ENCODE assay signal across 13 mouse cellular contexts in the genomic region with DNA sequence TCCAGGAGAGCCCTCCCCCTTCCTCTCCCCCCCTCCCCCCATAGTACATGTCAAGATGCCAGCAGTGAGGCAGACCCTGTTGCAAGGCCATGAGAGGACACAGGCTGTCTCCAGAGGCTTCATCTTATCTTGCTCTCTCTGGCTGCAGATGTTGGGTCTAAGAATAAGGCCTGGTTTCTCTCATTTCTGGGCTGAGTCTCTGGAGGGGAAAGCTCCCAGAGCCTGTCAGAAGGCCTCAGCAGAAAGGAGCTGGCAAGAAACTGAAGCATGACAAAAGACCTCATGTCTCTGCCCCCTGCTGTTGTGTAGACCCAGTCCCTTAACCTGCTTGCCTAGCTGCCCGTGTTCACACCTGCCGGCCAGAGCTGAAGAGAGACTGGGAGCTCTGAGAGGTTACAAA. TPM values are rescaled to one million over a fixed set of nuclear protein-coding genes. Genes with fewer than 3 reads are reported as not detected.
A peak's percentile ranks its signal among the peaks of the same experiment; 100 is the strongest.
DNase-seq lines count a peak whose midpoint lies in the region; ATAC-seq and TF ChIP-seq lines count a peak whose summit lies in the region.
"Had no signal": no experiment of that assay in that cellular context is flagged by ENCODE, and none has a peak within 500 bp of the region (broad histone marks: within the 10 kb centered on the region; RNA-seq: fewer than 3 reads in every experiment).

No protein-coding gene starts in this region.

- H3K9ac ChIP-seq in intestine, embryonic 14.5 days (ENCODE audit: low read length): no peak overlapping the region
- H3K9ac ChIP-seq in intestine, postnatal 0 days (ENCODE audit: low read depth, low read length): no peak overlapping the region
- no peak overlapping the region for H3K9ac ChIP-seq in limb, embryonic 12.5 days (replicated peaks)
- H3K9ac ChIP-seq in forebrain, postnatal 0 days: no peak overlapping the region

- peak overlapping the region; percentile 67 for H3K27ac ChIP-seq in intestine, embryonic 14.5 days (ENCODE audit: low read depth)
- H3K27ac ChIP-seq in intestine, postnatal 0 days (ENCODE audit: low read depth, low read length): no peak overlapping the region; the same call in 1 of the 2 replicates
- peak overlapping the region; percentile 84 for H3K27ac ChIP-seq in limb, embryonic 12.5 days
- H3K27ac ChIP-seq in forebrain, postnatal 0 days (ENCODE audit: low read depth, low read length): no peak overlapping the region

- no peaks in the 10 kb centered on the region for H3K36me3 ChIP-seq in intestine, embryonic 14.5 days (ENCODE audit: control insufficient read depth, insufficient read depth, low read length)
- H3K36me3 ChIP-seq in intestine, postnatal 0 days (ENCODE audit: control insufficient read depth, insufficient read depth): no peaks in the 10 kb centered on the region
- H3K36me3 ChIP-seq in limb, embryonic 12.5 days: no peaks in the 10 kb centered on the region
- H3K36me3 ChIP-seq in forebrain, postnatal 0 days (ENCODE audit: insufficient read depth): no peaks in the 10 kb centered on the region

- H3K4me1 ChIP-seq in intestine, embryonic 14.5 days (replicated peaks; ENCODE audit: control insufficient read depth, insufficient read depth, low read length): peaks cover 44% of the 10 kb centered on the region
- 0 out of 2 replicates have a peak, but pooled peaks cover 5% of the 10 kb centered on the region for H3K4me1 ChIP-seq in intestine, postnatal 0 days (replicated peaks; ENCODE audit: control insufficient read depth, insufficient read depth, low read length)
- peaks cover 42% of the 10 kb centered on the region for H3K4me1 ChIP-seq in limb, embryonic 12.5 days (replicated peaks)
- no peaks in the 10 kb centered on the region for H3K4me1 ChIP-seq in forebrain, postnatal 0 days (ENCODE audit: insufficient read depth)

- no peak overlapping the region for H3K4me3 ChIP-seq in intestine, embryonic 14.5 days (ENCODE audit: low read depth, low read length)
- no peak overlapping the region for H3K4me3 ChIP-seq in intestine, postnatal 0 days (ENCODE audit: low read depth, low read length)
- no peak overlapping the region for H3K4me3 ChIP-seq in limb, embryonic 12.5 days (replicated peaks)
- no peak overlapping the region for H3K4me3 ChIP-seq in forebrain, postnatal 0 days (ENCODE audit: low read depth, low read length)

- no peaks in the 10 kb centered on the region for H3K9me3 ChIP-seq in intestine, embryonic 14.5 days (ENCODE audit: control insufficient read depth, low read length)
- no peaks in the 10 kb centered on the region for H3K9me3 ChIP-seq in intestine, postnatal 0 days (ENCODE audit: control insufficient read depth)
- H3K9me3 ChIP-seq in limb, embryonic 12.5 days: no peaks in the 10 kb centered on the region
- H3K9me3 ChIP-seq in forebrain, postnatal 0 days (ENCODE audit: low read length): no peaks in the 10 kb centered on the region

- no peak for ATAC-seq in intestine, embryonic 14.5 days (replicated peaks; ENCODE audit: low FRiP score, low TSS enrichment, low read depth)
- ATAC-seq in intestine, postnatal 0 days: no peak
- no peak for ATAC-seq in limb, embryonic 12.5 days (ENCODE audit: insufficient number of reproducible peaks, insufficient read depth, low FRiP score, low TSS enrichment, low read depth)
- ATAC-seq in forebrain, postnatal 0 days: no peak
- ATAC-seq: midbrain, embryonic 16.5 days had no signal

- H3K4me2 ChIP-seq in intestine, embryonic 14.5 days (ENCODE audit: low read length): no peak overlapping the region
- H3K4me2 ChIP-seq in intestine, postnatal 0 days (replicated peaks; ENCODE audit: low read depth): no peak overlapping the region
- H3K4me2 ChIP-seq in limb, embryonic 12.5 days: no peak overlapping the region
- H3K4me2 ChIP-seq in forebrain, postnatal 0 days (ENCODE audit: low read depth): no peak overlapping the region

- no peaks in the 10 kb centered on the region for H3K27me3 ChIP-seq in intestine, embryonic 14.5 days (replicated peaks; ENCODE audit: control insufficient read depth, insufficient read depth, low read length)
- peaks cover 5% of the 10 kb centered on the region for H3K27me3 ChIP-seq in intestine, postnatal 0 days (replicated peaks; ENCODE audit: control insufficient read depth, insufficient read depth, low read length)
- H3K27me3 ChIP-seq in limb, embryonic 12.5 days: no peaks in the 10 kb centered on the region
- H3K27me3 ChIP-seq in forebrain, postnatal 0 days (ENCODE audit: insufficient read depth, low read length): no peaks in the 10 kb centered on the region
- H3K27me3 ChIP-seq: CH12.LX had no signal

- no peak for DNase-seq in intestine, embryonic 14.5 days (ENCODE audit: low spot score)
- peak; percentile 11 for DNase-seq in MEL-GATA-1-ER (ENCODE audit: extremely low read depth, low read depth)
- peak; percentile 77 to 87 for DNase-seq in heart, adult 9 months (ENCODE audit: low spot score in 2 of 2)
- DNase-seq in forebrain, postnatal 0 days: no peak
- no peak for DNase-seq in c-Kit-positive CD71-positive TER-119-positive erythroid progenitor cells, embryonic 14.5 days (ENCODE audit: low spot score)
- no peak for DNase-seq in layer of hippocampus, adult 8-10 months (ENCODE audit: low spot score in 2 of 2)
- DNase-seq: kidney, adult 9 months had no signal

- TF ChIP-seq CTCF in intestine, postnatal 0 days (IDR thresholded peaks at IDR 0.05; ENCODE audit: low read depth): no peak
- no peak for TF ChIP-seq CTCF in forebrain, postnatal 0 days (IDR thresholded peaks at IDR 0.05; ENCODE audit: low read depth)

- 38% methylated on average over 2 of the region's 2 CpGs for WGBS in intestine, embryonic 14.5 days
- WGBS in intestine, postnatal 0 days: 81% methylated on average over 2 of the region's 2 CpGs
- WGBS in limb, embryonic 12.5 days: 67% methylated on average over 2 of the region's 2 CpGs
- 72% methylated on average over 2 of the region's 2 CpGs for WGBS in forebrain, postnatal 0 days

RNA-seq across cellular contexts. Expression of a gene that starts 19.5 kb away (rescaled TPM):
- 36.7 and 37.9 TPM in 2 replicates for polyA plus RNA-seq in intestine, embryonic 14.5 days (2014; fragmentation: Nextera tagmentation; extraction: Ambion mirVana)
- polyA plus RNA-seq in intestine, postnatal 0 days (2015; fragmentation: Nextera tagmentation; extraction: Ambion mirVana): 15.3 and 15.5 TPM in 2 replicates
- 32.9 and 37.4 TPM in 2 replicates for polyA plus RNA-seq in limb, embryonic 12.5 days (2016; fragmentation: Nextera tagmentation; extraction: Ambion mirVana)
- total RNA-seq in forebrain, postnatal 0 days (2014; rRNA removed): 6.8 and 10.0 TPM in 2 replicates
- 4.6 and 4.9 TPM in 2 replicates for polyA plus RNA-seq in forebrain, postnatal 0 days (2015; fragmentation: Nextera tagmentation; extraction: Ambion mirVana)
- total RNA-seq in layer of hippocampus, adult 8-10 months (2022): 10 to 100 TPM in 2 of 4 experiments, 1 to 10 TPM in 2; 6.7 to 13.0 (median 9.0) TPM

RNA-seq across cellular contexts. Expression of a gene that starts 46.5 kb away (rescaled TPM):
- 33.9 and 76.7 TPM in 2 replicates for polyA plus RNA-seq in intestine, embryonic 14.5 days (2014; fragmentation: Nextera tagmentation; extraction: Ambion mirVana)
- 419 and 610 TPM in 2 replicates for polyA plus RNA-seq in intestine, postnatal 0 days (2015; fragmentation: Nextera tagmentation; extraction: Ambion mirVana)
- not detected in 2 replicates for polyA plus RNA-seq in limb, embryonic 12.5 days (2016; fragmentation: Nextera tagmentation; extraction: Ambion mirVana)
- not detected in 2 replicates for total RNA-seq in forebrain, postnatal 0 days (2014; rRNA removed)
- not detected in 2 replicates for polyA plus RNA-seq in forebrain, postnatal 0 days (2015; fragmentation: Nextera tagmentation; extraction: Ambion mirVana)
- not detected for total RNA-seq in layer of hippocampus, adult 8-10 months (2022)
- total RNA-seq: CH12.LX; left cerebral cortex, postnatal 25 days had no signal
- polyA plus RNA-seq: frontal cortex, adult 2 months; midbrain, embryonic 16.5 days had no signal

Comparison
In these comparisons a context has a peak if more than half of its experiments do, and no peak if none do; other contexts are left out.
1. H3K27ac ChIP-seq: peak in intestine, embryonic 14.5 days (single experiment) and limb, embryonic 12.5 days (single experiment); none in intestine, postnatal 0 days (single experiment) and forebrain, postnatal 0 days (single experiment).
2. DNase-seq: peak in MEL-GATA-1-ER (single experiment) and heart, adult 9 months (2 of 2); none in intestine, embryonic 14.5 days (single experiment), forebrain, postnatal 0 days (single experiment), c-Kit-positive CD71-positive TER-119-positive erythroid progenitor cells, embryonic 14.5 days (single experiment) and layer of hippocampus, adult 8-10 months (0 of 2).
3. RNA of a gene that starts 46.5 kb away (polyA plus RNA-seq): 419 to 610 TPM in intestine, postnatal 0 days and 33.9 to 76.7 TPM in intestine, embryonic 14.5 days; not detected in limb, embryonic 12.5 days and not detected in forebrain, postnatal 0 days; every median in the first group is over 10 times any median in the second.